Mouse (Mus musculus): ENCODE data around the gene Mbd5. TPM values are rescaled to one million over a fixed set of nuclear protein-coding genes. Genes with fewer than 3 reads are reported as not detected.
A peak's percentile ranks its signal among the peaks of the same experiment; 100 is the strongest.

The Mbd5 gene
- polyA plus RNA-seq, 1 experiment from 2014 or later = 36.6 TPM

DNA sequence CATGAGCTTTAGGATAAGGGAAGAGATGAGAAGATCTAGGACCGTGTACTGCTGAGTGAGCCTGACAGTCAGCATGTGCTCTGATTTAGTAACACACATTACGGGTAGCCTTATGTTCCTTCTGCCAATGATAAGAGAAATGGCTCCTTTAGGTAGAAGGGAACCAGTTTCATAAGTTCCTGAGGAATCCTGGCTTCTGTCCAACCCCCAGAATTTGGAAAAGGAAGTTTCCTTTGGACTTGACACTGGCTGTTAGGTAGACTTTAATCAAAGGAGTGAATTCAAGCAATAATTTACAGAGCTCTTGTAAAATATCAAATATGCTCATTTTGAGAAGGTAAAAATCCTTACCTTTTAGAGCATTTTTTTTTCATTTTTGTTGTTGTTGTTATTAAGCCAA, 396.5 kb downstream of the Mbd5 start:
- WGBS = 79% methylated on average over 2 of the region's 2 CpGs
- Histone ChIP-seq H3K36me3 (ENCODE audit: control insufficient read depth, insufficient read depth, low read length) (no peaks in the 10 kb centered on the region), H3K9ac (ENCODE audit: low read depth, low read length) (no peak overlapping the region)

GRCm38 (mm10) chr2:49349813-49350212, 400.5 kb downstream of the Mbd5 start:
- Histone ChIP-seq H3K9ac (ENCODE audit: low read depth, low read length) (no peak overlapping the region), H3K27ac (ENCODE audit: low read depth, low read length) (no peak overlapping the region), H3K27me3 (replicated peaks; ENCODE audit: control insufficient read depth, insufficient read depth, low read length) (no peaks in the 10 kb centered on the region), H3K4me1 (ENCODE audit: control insufficient read depth, insufficient read depth, low read depth, low read length) (no peaks in the 10 kb centered on the region), H3K4me2 (ENCODE audit: low read length) (no peak overlapping the region), H3K4me3 (ENCODE audit: low read length) (no peak overlapping the region), H3K9me3 (ENCODE audit: control insufficient read depth, low read length) (no peaks in the 10 kb centered on the region), H3K36me3 (ENCODE audit: control insufficient read depth, insufficient read depth, low read length) (no peaks in the 10 kb centered on the region)
- WGBS = 53% methylated on average over 5 of the region's 5 CpGs
- peak; percentile 65; the same call in 1 of the 2 replicates for ATAC-seq

More for the DNA sequence above, 396.5 kb downstream of the Mbd5 start:
- no peaks in the 10 kb centered on the region for H3K9me3 ChIP-seq (ENCODE audit: control insufficient read depth, low read length)
- H3K27ac ChIP-seq (ENCODE audit: low read depth, low read length) = no peak overlapping the region
- no peaks in the 10 kb centered on the region for H3K27me3 ChIP-seq (replicated peaks; ENCODE audit: control insufficient read depth, insufficient read depth, low read length)
- no peak overlapping the region for H3K4me2 ChIP-seq (ENCODE audit: low read length)
- H3K4me1 ChIP-seq (ENCODE audit: control insufficient read depth, insufficient read depth, low read depth, low read length) = no peaks in the 10 kb centered on the region
- ATAC-seq = no peak
- H3K4me3 ChIP-seq (ENCODE audit: low read length) = no peak overlapping the region

GRCm38 (mm10) chr2:49350852-49351251, 401.5 kb downstream of the Mbd5 start:
- no peak overlapping the region for H3K9ac ChIP-seq (ENCODE audit: low read depth, low read length)
- ATAC-seq = no peak
- H3K4me3 ChIP-seq (ENCODE audit: low read length) = no peak overlapping the region
- no peaks in the 10 kb centered on the region for H3K9me3 ChIP-seq (ENCODE audit: control insufficient read depth, low read length)
- H3K4me1 ChIP-seq (ENCODE audit: control insufficient read depth, insufficient read depth, low read depth, low read length) = no peaks in the 10 kb centered on the region
- no peaks in the 10 kb centered on the region for H3K36me3 ChIP-seq (ENCODE audit: control insufficient read depth, insufficient read depth, low read length)
- no peak overlapping the region for H3K27ac ChIP-seq (ENCODE audit: low read depth, low read length)
- no peaks in the 10 kb centered on the region for H3K27me3 ChIP-seq (replicated peaks; ENCODE audit: control insufficient read depth, insufficient read depth, low read length)
- WGBS = 98% methylated on average over 4 of the region's 4 CpGs
- H3K4me2 ChIP-seq (ENCODE audit: low read length) = no peak overlapping the region

GRCm38 (mm10) chr2:49354066-49354465, 404.8 kb downstream of the Mbd5 start:
- Histone ChIP-seq H3K36me3 (ENCODE audit: control insufficient read depth, insufficient read depth, low read length) (no peaks in the 10 kb centered on the region), H3K4me1 (ENCODE audit: control insufficient read depth, insufficient read depth, low read depth, low read length) (no peaks in the 10 kb centered on the region), H3K4me2 (ENCODE audit: low read length) (no peak overlapping the region), H3K4me3 (ENCODE audit: low read length) (no peak overlapping the region), H3K9me3 (ENCODE audit: control insufficient read depth, low read length) (no peaks in the 10 kb centered on the region), H3K9ac (ENCODE audit: low read depth, low read length) (no peak overlapping the region), H3K27me3 (replicated peaks; ENCODE audit: control insufficient read depth, insufficient read depth, low read length) (no peaks in the 10 kb centered on the region), H3K27ac (ENCODE audit: low read depth, low read length) (no peak overlapping the region)
- 95% methylated on average over 1 of the region's 1 CpGs for WGBS
- no peak for ATAC-seq

DNA sequence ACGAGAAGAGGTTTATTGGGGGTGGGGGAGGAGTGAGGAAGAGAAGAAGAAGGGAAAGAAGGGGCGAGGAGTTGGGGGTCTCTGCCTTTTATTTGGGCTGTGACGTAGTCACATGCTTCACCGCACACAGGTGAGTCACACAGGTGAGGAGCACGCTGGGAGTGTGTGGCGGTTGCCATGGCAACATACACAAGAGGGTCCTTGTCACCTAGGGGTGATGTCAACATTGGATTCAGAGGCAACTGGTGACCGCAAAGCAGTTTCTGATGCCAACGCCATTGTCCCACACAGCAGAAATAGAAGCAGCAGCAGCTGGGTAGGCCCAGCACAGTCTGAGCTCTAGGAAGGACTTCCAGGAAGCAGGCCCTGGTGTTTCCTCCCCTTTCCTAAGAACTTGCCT, 406.6 kb downstream of the Mbd5 start:
- Histone ChIP-seq H3K9ac (ENCODE audit: low read depth, low read length) (no peak overlapping the region), H3K36me3 (ENCODE audit: control insufficient read depth, insufficient read depth, low read length) (no peaks in the 10 kb centered on the region), H3K27ac (ENCODE audit: low read depth, low read length) (no peak overlapping the region), H3K4me2 (ENCODE audit: low read length) (no peak overlapping the region), H3K9me3 (ENCODE audit: control insufficient read depth, low read length) (no peaks in the 10 kb centered on the region), H3K27me3 (replicated peaks; ENCODE audit: control insufficient read depth, insufficient read depth, low read length) (no peaks in the 10 kb centered on the region), H3K4me3 (ENCODE audit: low read length) (no peak overlapping the region), H3K4me1 (ENCODE audit: control insufficient read depth, insufficient read depth, low read depth, low read length) (no peaks in the 10 kb centered on the region)
- ATAC-seq = no peak
- WGBS = 89% methylated on average over 8 of the region's 8 CpGs

DNA sequence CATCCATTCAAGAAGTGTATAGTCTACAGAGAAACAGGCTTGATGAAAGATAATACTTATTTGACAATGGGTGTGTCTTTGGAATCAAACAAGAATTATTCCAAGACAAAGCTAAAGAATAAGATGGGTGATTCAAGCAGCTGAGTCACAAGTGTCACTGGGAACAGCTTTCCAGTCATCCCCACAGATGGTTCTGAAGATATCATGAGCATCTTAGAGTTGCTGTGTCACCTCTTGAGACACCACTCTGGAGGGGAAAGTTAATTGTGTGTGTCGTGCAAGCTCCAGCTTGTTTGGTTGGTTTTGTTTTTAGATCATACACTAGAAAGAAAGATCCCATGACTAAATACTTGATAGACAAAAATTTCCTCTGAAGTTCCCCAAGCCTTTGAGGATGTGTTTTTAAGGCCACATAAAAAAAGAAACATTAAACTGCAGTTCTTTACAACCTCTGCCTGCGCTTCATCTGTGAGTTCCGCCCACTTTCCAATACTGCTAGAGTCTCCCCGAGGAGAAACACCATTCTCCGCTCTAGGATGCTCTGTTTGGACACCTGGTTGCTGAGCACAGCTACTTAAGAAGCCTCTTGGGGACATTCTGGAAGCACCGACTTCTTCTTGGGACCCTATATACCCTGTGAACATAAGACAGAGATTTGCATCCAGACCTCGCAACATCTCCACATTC, 409.0 kb downstream of the Mbd5 start:
- H3K4me1 ChIP-seq (ENCODE audit: control insufficient read depth, insufficient read depth, low read depth, low read length) = no peaks in the 10 kb centered on the region
- H3K4me3 ChIP-seq (ENCODE audit: low read length) = no peak overlapping the region
- no peaks in the 10 kb centered on the region for H3K36me3 ChIP-seq (ENCODE audit: control insufficient read depth, insufficient read depth, low read length)
- 82% methylated on average over 7 of the region's 7 CpGs for WGBS
- H3K27me3 ChIP-seq (replicated peaks; ENCODE audit: control insufficient read depth, insufficient read depth, low read length) = no peaks in the 10 kb centered on the region
- no peak overlapping the region for H3K4me2 ChIP-seq (ENCODE audit: low read length)
- H3K9me3 ChIP-seq (ENCODE audit: control insufficient read depth, low read length) = no peaks in the 10 kb centered on the region
- H3K27ac ChIP-seq (ENCODE audit: low read depth, low read length) = no peak overlapping the region
- no peak for ATAC-seq
- no peak overlapping the region for H3K9ac ChIP-seq (ENCODE audit: low read depth, low read length)

GRCm38 (mm10) chr2:49358839-49359520, 409.7 kb downstream of the Mbd5 start:
- 56% methylated on average over 4 of the region's 4 CpGs for WGBS
- H3K36me3 ChIP-seq (ENCODE audit: control insufficient read depth, insufficient read depth, low read length) = no peaks in the 10 kb centered on the region
- H3K4me3 ChIP-seq (ENCODE audit: low read length) = no peak overlapping the region
- H3K9me3 ChIP-seq (ENCODE audit: control insufficient read depth, low read length) = no peaks in the 10 kb centered on the region
- ATAC-seq = no peak
- H3K27ac ChIP-seq (ENCODE audit: low read depth, low read length) = no peak overlapping the region
- no peak overlapping the region for H3K9ac ChIP-seq (ENCODE audit: low read depth, low read length)
- no peaks in the 10 kb centered on the region for H3K4me1 ChIP-seq (ENCODE audit: control insufficient read depth, insufficient read depth, low read depth, low read length)
- H3K4me2 ChIP-seq (ENCODE audit: low read length) = no peak overlapping the region
- no peaks in the 10 kb centered on the region for H3K27me3 ChIP-seq (replicated peaks; ENCODE audit: control insufficient read depth, insufficient read depth, low read length)

GRCm38 (mm10) chr2:49359706-49360105, 410.4 kb downstream of the Mbd5 start:
- no peaks in the 10 kb centered on the region for H3K27me3 ChIP-seq (replicated peaks; ENCODE audit: control insufficient read depth, insufficient read depth, low read length)
- 84% methylated on average over 4 of the region's 4 CpGs for WGBS
- no peak overlapping the region for H3K9ac ChIP-seq (ENCODE audit: low read depth, low read length)
- H3K9me3 ChIP-seq (ENCODE audit: control insufficient read depth, low read length) = no peaks in the 10 kb centered on the region
- no peak overlapping the region for H3K4me3 ChIP-seq (ENCODE audit: low read length)
- H3K27ac ChIP-seq (ENCODE audit: low read depth, low read length) = no peak overlapping the region
- no peaks in the 10 kb centered on the region for H3K4me1 ChIP-seq (ENCODE audit: control insufficient read depth, insufficient read depth, low read depth, low read length)
- no peak overlapping the region for H3K4me2 ChIP-seq (ENCODE audit: low read length)
- ATAC-seq = no peak
- no peaks in the 10 kb centered on the region for H3K36me3 ChIP-seq (ENCODE audit: control insufficient read depth, insufficient read depth, low read length)

- no peak for ATAC-seq
- Histone ChIP-seq H3K4me3 (ENCODE audit: low read length) (no peak overlapping the region), H3K36me3 (ENCODE audit: control insufficient read depth, insufficient read depth, low read length) (no peaks in the 10 kb centered on the region), H3K27me3 (replicated peaks; ENCODE audit: control insufficient read depth, insufficient read depth, low read length) (no peaks in the 10 kb centered on the region), H3K9me3 (ENCODE audit: control insufficient read depth, low read length) (no peaks in the 10 kb centered on the region), H3K9ac (ENCODE audit: low read depth, low read length) (no peak overlapping the region), H3K27ac (ENCODE audit: low read depth, low read length) (no peak overlapping the region), H3K4me1 (ENCODE audit: control insufficient read depth, insufficient read depth, low read depth, low read length) (no peaks in the 10 kb centered on the region), H3K4me2 (ENCODE audit: low read length) (no peak overlapping the region)
- 33% methylated on average over 5 of the region's 5 CpGs for WGBS
Observed at GRCm38 (mm10) chr2:49364546-49364945, 415.2 kb downstream of the Mbd5 start.

All from hindbrain, embryonic 16.5 days (tissue).